Mouse (Mus musculus): Measurements from ENCODE around the gene Lrrc72. TPM values are rescaled to one million over a fixed set of nuclear protein-coding genes. Genes with fewer than 3 reads are reported as not detected.

Lrrc72 gene
- polyA plus RNA-seq, 1 experiment from 2014 or later: not detected

GRCm38 (mm10) chr12:36177227-36177626, 76.0 kb downstream of the Lrrc72 start:
- DNase-seq (ENCODE audit: low spot score): no peak
- Histone ChIP-seq H3K27ac (replicated peaks) (no peak overlapping the region), H3K4me3 (no peak overlapping the region), H3K9me3 (replicated peaks) (no peaks in the 10 kb centered on the region), H3K4me1 (no peaks in the 10 kb centered on the region), H3K36me3 (peaks cover 65% of the 10 kb centered on the region), H3K27me3 (ENCODE audit: low read depth, poor library complexity, severe bottlenecking) (no peaks in the 10 kb centered on the region)
- whole genome bisulfite sequencing: 94% methylated on average over 5 of the region's 5 CpGs

- Histone ChIP-seq H3K27me3 (ENCODE audit: low read depth, poor library complexity, severe bottlenecking) (no peaks in the 10 kb centered on the region), H3K27ac (replicated peaks) (no peak overlapping the region), H3K4me3 (no peak overlapping the region), H3K4me1 (peaks cover 8% of the 10 kb centered on the region), H3K36me3 (peaks cover 13% of the 10 kb centered on the region), H3K9me3 (replicated peaks) (no peaks in the 10 kb centered on the region)
- no peak for DNase-seq (ENCODE audit: low spot score)
- 50% methylated on average over 1 of the region's 1 CpGs for WGBS
These were observed 87.9 kb downstream of the Lrrc72 start for GRCm38 (mm10) chr12:36165299-36165698.

GRCm38 (mm10) chr12:36164126-36164791, 88.9 kb downstream of the Lrrc72 start:
- 93% methylated on average over 7 of the region's 7 CpGs for WGBS

More at GRCm38 (mm10) chr12:36164126-36164791, 88.9 kb downstream of the Lrrc72 start:
- Histone ChIP-seq H3K27ac (replicated peaks) (no peak overlapping the region), H3K4me3 (no peak overlapping the region), H3K9me3 (replicated peaks) (no peaks in the 10 kb centered on the region), H3K4me1 (peaks cover 8% of the 10 kb centered on the region), H3K36me3 (peaks cover 10% of the 10 kb centered on the region), H3K27me3 (ENCODE audit: low read depth, poor library complexity, severe bottlenecking) (no peaks in the 10 kb centered on the region)
- DNase-seq (ENCODE audit: low spot score): no peak

Other genes starting within 250 kb of the Lrrc72 start
- 198 and 207 TPM in 2 replicates for gene Tspan13, start 210.9 kb downstream of the Lrrc72 start, polyA plus RNA-seq (2016; fragmentation: Nextera tagmentation; extraction: Ambion mirVana)
- gene Ankmy2, start 96.3 kb downstream of the Lrrc72 start, polyA plus RNA-seq (2016; fragmentation: Nextera tagmentation; extraction: Ambion mirVana): 21.1 and 22.0 TPM in 2 replicates
- 244 and 258 TPM in 2 replicates for gene Bzw2, start 95.3 kb downstream of the Lrrc72 start, polyA plus RNA-seq (2016; fragmentation: Nextera tagmentation; extraction: Ambion mirVana)
- 11.6 and 14.3 TPM in 2 replicates for gene Sostdc1, start 60.7 kb upstream of the Lrrc72 start, polyA plus RNA-seq (2016; fragmentation: Nextera tagmentation; extraction: Ambion mirVana)
- 7.2 and 9.2 TPM in 2 replicates for gene Ispd, start 128.1 kb upstream of the Lrrc72 start, polyA plus RNA-seq (2016; fragmentation: Nextera tagmentation; extraction: Ambion mirVana)
- gene D630036H23Rik, start 128.8 kb upstream of the Lrrc72 start, polyA plus RNA-seq (2016; fragmentation: Nextera tagmentation; extraction: Ambion mirVana): 0.58 and 0.71 TPM in 2 replicates